Mouse (Mus musculus) hindbrain, embryonic 13.5 days (tissue): ENCODE results near the gene Itgb3bp. TPM values are rescaled to one million over a fixed set of nuclear protein-coding genes. Genes with fewer than 3 reads are reported as not detected.

Experiments used
- ATAC-seq: fragments of 200-750 bp; cut with Nextera tagmentation; 2 replicates; pipeline ENCODE4 v1.8.0; 2017; ENCODE audit warnings: moderate TSS enrichment; ENCODE audit not compliant: low FRiP score
- H3K27ac ChIP-seq: fragments of 300-500 bp; sonication (generic); 2 replicates; pipeline ENCODE4 v1.5.1; 2015; ENCODE audit warnings: inconsistent platforms, mild to moderate bottlenecking, moderate library complexity
- H3K27me3 ChIP-seq: fragments of 300-500 bp; sonication (generic); 2 replicates; pipeline ENCODE4 v1.6.1; 2015; ENCODE audit warnings: mild to moderate bottlenecking, inconsistent platforms
- H3K36me3 ChIP-seq: fragments of 300-500 bp; sonication (generic); 2 replicates; pipeline ENCODE4 v1.6.1; 2015; ENCODE audit warnings: mild to moderate bottlenecking, inconsistent platforms
- H3K4me1 ChIP-seq: fragments of 300-500 bp; sonication (generic); replicated peaks from 2 replicates; pipeline ENCODE4 v1.6.1; 2015; ENCODE audit warnings: inconsistent platforms
- H3K4me2 ChIP-seq: fragments of 300-500 bp; sonication (generic); 2 replicates; pipeline ENCODE4 v1.6.1; 2015; ENCODE audit warnings: inconsistent platforms, mild to moderate bottlenecking, moderate library complexity
- H3K4me3 ChIP-seq: fragments of 300-500 bp; sonication (generic); 2 replicates; pipeline ENCODE4 v1.5.1; 2015; ENCODE audit warnings: mild to moderate bottlenecking, inconsistent platforms
- H3K9ac ChIP-seq: fragments of 300-500 bp; sonication (generic); 2 replicates; pipeline ENCODE4 v1.6.1; 2015; ENCODE audit warnings: mild to moderate bottlenecking, inconsistent platforms
- H3K9me3 ChIP-seq: fragments of 300-500 bp; sonication (generic); 2 replicates; pipeline ENCODE4 v1.6.1; 2016; ENCODE audit warnings: inconsistent platforms
- WGBS: fragments of 180-500 bp; shearing (Covaris S2); methylation state at CpG from one replicate; pipeline ENCODE4 v1.1.7; 2015; 5-methylcytosine and 5-hydroxymethylcytosine counted together
- polyA plus RNA-seq: library from polyadenylated mRNA; unstranded; fragments of >200 nt; fragmentation: Nextera tagmentation; extraction: Ambion mirVana; gene quantifications from 2 replicates; pipeline ENCODE4 v1.2.1, GENCODE M21; 2015

The Itgb3bp gene
- polyA plus RNA-seq, 1 experiment from 2014 or later: 18.5 TPM

DNA sequence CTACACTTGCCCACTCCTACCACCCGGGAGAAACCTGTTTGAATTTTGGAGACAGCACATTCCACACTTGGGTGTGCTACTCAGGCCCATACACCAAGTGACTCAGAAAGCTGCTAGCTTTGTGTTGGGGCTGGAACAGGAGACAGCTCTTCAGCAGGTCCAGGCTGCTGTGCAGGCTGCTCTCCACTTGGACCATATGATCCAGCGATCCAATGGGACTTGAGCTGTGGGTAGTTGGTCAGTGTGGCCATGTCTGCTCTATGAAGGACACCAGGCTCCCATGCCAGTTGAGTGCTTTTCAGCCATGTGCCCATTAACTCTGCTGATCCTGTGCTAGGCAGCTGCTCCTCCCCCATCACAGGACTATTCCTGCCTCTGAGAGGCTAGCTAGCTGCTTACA lies 24.3 kb upstream of the Itgb3bp start:
- H3K9me3 ChIP-seq: no peaks in the 10 kb centered on the region
- no peaks in the 10 kb centered on the region for H3K27me3 ChIP-seq
- WGBS: 90% methylated on average over 2 of the region's 2 CpGs
- H3K4me2 ChIP-seq: no peak overlapping the region
- no peak overlapping the region for H3K27ac ChIP-seq
- no peaks in the 10 kb centered on the region for H3K4me1 ChIP-seq
- H3K36me3 ChIP-seq: no peaks in the 10 kb centered on the region
- H3K9ac ChIP-seq: no peak overlapping the region
- no peak for ATAC-seq
- no peak overlapping the region for H3K4me3 ChIP-seq

DNA sequence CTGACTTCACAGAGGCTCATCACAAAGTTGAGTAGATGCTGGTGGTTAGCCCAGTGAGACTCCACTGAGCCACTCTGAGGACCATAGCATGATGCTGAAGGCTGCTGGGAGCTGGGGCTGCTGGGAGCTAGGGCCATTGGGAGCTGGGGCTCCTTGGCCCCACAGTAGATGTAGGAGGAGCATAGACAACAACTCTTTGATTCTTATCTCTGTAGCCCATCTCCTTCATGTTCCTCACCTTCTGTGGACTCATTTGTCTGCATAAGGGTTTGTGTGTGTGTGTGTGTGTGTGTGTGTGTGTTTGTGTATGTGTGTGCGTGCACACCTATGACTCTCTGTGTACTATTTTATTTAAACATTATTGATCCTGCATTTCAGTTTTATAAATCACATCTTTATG lies 18.3 kb upstream of the Itgb3bp start:
- Histone ChIP-seq H3K4me2 (no peak overlapping the region), H3K36me3 (no peaks in the 10 kb centered on the region), H3K4me1 (no peaks in the 10 kb centered on the region), H3K9ac (no peak overlapping the region), H3K27ac (no peak overlapping the region), H3K4me3 (no peak overlapping the region), H3K27me3 (no peaks in the 10 kb centered on the region), H3K9me3 (no peaks in the 10 kb centered on the region)
- 100% methylated on average over 1 of the region's 1 CpGs for WGBS
- ATAC-seq: no peak

DNA sequence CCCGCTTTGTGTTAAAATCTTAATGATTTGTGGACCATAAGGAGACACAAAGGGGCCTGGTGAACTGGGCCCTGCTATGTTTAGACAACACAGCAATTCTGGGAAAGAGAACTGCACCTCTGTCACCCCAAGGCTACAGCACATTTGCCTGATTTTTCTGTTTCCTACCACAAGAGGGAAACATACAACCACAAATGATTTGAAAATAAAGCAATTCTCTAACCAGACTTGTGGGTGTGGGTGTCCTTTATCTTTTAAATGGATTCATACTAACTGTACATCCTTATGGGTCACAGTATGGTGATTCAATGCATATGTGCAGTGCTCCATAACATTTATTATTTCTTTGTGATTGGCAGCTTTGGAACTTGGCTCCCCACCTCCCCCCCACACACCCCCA lies 17.6 kb upstream of the Itgb3bp start:
- no peak overlapping the region for H3K9ac ChIP-seq
- H3K4me2 ChIP-seq: no peak overlapping the region
- no peaks in the 10 kb centered on the region for H3K36me3 ChIP-seq
- no peaks in the 10 kb centered on the region for H3K27me3 ChIP-seq
- WGBS: 91% methylated on average over 1 of the region's 1 CpGs
- no peaks in the 10 kb centered on the region for H3K4me1 ChIP-seq
- H3K27ac ChIP-seq: no peak overlapping the region
- ATAC-seq: 0 out of 2 replicates have a peak, but pooled peaks have one; percentile 59
- no peaks in the 10 kb centered on the region for H3K9me3 ChIP-seq
- H3K4me3 ChIP-seq: no peak overlapping the region

DNA sequence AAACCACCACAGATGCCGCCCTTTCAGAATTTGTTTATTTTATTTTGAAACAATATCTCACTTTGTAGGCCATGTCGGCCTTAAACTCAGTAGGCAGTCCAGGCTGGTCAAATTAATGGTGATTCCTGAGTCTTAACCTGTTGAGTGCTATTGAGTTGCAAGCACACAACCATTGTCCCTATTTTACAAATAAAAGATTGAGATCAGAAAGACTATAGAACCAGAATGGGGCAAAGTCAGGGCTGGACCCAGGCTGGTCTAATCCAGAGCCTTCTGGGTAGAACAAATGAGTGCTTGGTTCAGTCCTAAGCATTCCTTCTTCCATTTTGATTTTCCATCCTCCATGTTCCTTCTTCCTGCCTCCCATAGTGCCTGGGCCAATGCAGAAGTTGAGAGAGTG lies 16.9 kb upstream of the Itgb3bp start:
- H3K4me2 ChIP-seq: no peak overlapping the region
- H3K4me1 ChIP-seq: no peaks in the 10 kb centered on the region
- H3K4me3 ChIP-seq: no peak overlapping the region
- no peak overlapping the region for H3K9ac ChIP-seq
- H3K36me3 ChIP-seq: no peaks in the 10 kb centered on the region
- H3K9me3 ChIP-seq: no peaks in the 10 kb centered on the region
- H3K27ac ChIP-seq: no peak overlapping the region
- no peaks in the 10 kb centered on the region for H3K27me3 ChIP-seq
- WGBS: 86% methylated on average over 2 of the region's 2 CpGs
- no peak for ATAC-seq

DNA sequence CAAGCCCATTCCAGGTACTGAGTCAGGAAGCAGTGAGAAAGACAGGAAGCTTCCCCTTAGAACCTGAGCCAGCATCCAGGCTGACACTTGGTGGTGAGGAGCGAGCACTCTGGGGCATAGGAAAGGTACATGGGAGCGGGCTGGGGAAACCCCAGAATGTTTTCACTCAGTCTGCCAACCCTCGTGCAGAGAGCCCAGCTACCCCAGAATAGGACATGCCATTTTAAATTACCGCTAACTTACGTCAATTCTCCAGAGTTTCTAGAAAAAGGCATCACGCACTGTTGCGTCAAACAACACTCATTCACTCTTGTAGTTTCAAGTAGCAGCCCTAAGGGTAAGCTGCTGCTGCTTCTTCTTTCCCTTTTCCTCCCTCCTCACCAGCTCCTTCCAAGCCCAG lies 15.4 kb upstream of the Itgb3bp start:
- no peaks in the 10 kb centered on the region for H3K27me3 ChIP-seq
- no peaks in the 10 kb centered on the region for H3K9me3 ChIP-seq
- no peak overlapping the region for H3K9ac ChIP-seq
- no peak for ATAC-seq
- H3K4me3 ChIP-seq: no peak overlapping the region
- H3K36me3 ChIP-seq: no peaks in the 10 kb centered on the region
- H3K27ac ChIP-seq: no peak overlapping the region
- no peak overlapping the region for H3K4me2 ChIP-seq
- 87% methylated on average over 7 of the region's 7 CpGs for WGBS
- no peaks in the 10 kb centered on the region for H3K4me1 ChIP-seq

DNA sequence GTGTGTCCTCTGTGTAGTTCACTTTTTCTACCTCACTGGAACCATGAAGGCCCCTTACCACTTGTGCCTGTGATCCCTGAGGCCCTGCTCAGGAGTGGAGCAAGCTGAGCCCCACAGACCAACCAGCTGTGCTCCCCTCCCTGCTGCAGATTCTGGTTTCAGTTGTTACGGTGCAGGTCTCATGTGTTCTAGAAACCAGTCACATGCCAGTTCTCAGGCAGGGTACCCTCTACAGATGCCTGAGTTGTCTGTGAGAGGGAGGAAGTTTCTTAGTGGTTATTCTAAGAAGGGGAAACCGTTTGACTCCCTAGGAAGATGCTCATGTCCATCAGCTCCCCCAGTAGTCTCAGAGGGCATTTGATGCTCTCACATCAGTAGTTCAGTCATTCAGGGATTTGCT lies 15.0 kb upstream of the Itgb3bp start:
- no peak for ATAC-seq
- Histone ChIP-seq H3K4me2 (no peak overlapping the region), H3K4me3 (no peak overlapping the region), H3K9me3 (no peaks in the 10 kb centered on the region), H3K36me3 (no peaks in the 10 kb centered on the region), H3K27ac (no peak overlapping the region), H3K4me1 (peaks cover 3% of the 10 kb centered on the region), H3K27me3 (no peaks in the 10 kb centered on the region), H3K9ac (no peak overlapping the region)
- 83% methylated on average over 2 of the region's 2 CpGs for WGBS

DNA sequence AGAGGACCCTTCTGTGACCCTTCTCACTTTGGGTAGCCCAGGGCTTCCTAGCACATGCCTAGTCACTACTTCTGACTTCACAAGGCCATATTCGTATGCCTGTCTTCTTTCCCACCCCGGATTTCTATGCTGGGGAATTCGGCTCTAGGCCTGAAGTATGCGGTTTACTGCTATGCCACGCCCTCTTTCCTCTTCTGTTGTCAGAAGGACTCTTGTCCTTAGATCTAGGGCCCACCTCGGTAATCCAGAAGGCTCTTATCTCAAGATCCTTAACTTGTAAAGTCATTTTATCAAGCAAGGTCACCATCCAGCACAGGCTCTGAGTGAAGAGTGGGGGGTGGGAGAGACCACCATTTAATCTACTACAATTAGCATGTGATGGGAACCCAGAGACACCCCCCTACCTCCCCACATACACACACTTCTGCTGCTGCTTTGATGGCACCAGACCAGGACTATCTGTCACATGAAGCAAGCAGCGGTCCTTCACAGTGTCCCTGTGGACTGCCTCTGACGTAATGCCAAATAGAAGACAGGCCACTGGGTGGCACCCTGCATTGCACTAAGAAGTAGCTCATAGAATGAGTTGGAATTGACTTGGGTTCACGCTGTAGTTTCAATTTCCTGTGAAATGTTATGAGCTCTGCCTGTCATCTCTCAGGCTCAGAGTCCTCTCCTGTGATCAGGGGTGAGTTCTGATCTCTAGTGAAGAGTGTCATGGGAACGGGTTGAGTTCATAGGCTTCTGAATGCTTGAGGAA lies 12.2 kb upstream of the Itgb3bp start:
- Histone ChIP-seq H3K36me3 (no peaks in the 10 kb centered on the region), H3K4me2 (no peak overlapping the region), H3K27me3 (no peaks in the 10 kb centered on the region), H3K4me1 (peaks cover 6% of the 10 kb centered on the region), H3K27ac (no peak overlapping the region), H3K4me3 (no peak overlapping the region), H3K9me3 (no peaks in the 10 kb centered on the region), H3K9ac (no peak overlapping the region)
- no peak for ATAC-seq
- WGBS: 82% methylated on average over 10 of the region's 10 CpGs

DNA sequence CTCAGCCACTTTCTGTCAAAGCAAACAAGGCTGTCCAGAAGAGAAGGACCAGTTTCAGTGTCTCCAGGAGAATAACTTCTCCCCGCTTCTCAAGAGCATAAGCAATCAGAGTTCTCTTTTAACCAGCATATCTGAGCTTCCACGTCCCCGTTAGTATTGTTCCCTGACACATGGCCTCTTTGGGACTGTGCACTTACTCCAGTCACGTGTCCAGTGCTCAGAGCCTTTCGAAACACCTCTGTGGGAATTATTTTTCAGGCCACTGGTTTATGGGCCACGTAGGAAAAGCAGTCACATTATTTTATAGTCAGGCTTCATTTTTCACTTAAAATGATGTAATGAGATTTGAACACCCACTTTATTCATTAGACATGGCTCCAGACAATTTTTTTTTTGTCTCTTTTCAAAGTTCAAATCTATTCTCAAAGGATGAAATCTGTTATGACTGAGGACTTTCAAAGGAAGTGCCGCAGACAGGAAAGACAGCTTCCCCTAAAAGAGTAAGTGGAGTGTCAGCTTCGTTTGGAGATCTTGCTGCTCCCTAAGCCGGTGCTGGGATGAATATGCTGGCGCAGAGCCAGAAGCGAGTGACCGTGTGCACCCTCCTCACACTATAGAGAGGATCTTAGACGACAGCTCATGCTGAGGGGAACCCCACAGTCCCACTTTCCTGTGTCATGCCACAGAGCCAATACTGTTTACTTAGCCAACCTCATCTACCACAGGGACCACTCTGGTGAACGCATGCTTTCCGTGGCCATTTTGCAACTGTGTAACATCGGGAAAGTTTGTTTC lies 10.3 kb upstream of the Itgb3bp start:
- H3K36me3 ChIP-seq: no peaks in the 10 kb centered on the region
- WGBS: 61% methylated on average over 16 of the region's 16 CpGs
- no peak overlapping the region for H3K9ac ChIP-seq
- no peaks in the 10 kb centered on the region for H3K9me3 ChIP-seq
- no peak overlapping the region for H3K27ac ChIP-seq
- ATAC-seq: no peak
- no peak overlapping the region for H3K4me2 ChIP-seq
- H3K4me3 ChIP-seq: no peak overlapping the region
- H3K4me1 ChIP-seq: peaks cover 6% of the 10 kb centered on the region
- no peaks in the 10 kb centered on the region for H3K27me3 ChIP-seq

DNA sequence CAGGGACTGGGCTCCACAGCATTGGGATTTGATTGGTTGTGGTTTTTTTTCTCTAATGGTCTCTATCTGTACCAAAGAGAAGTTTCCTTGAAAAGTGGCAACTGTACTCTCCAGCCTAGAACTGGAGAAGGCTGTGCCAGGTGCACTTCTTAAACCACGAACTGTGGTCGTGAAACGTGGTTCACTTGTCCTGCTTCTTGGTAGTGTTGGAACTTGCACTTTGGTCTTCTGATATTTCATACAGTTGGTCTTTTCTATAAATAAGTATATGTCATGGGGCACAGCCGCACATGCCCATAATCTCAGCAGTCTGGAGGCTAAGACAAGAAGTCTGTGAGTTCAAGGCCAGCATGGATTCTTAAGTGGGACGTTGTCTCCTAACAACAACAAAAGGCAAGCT lies 6.7 kb upstream of the Itgb3bp start:
- Histone ChIP-seq H3K9me3 (no peaks in the 10 kb centered on the region), H3K4me1 (peaks cover 12% of the 10 kb centered on the region), H3K27ac (no peak overlapping the region), H3K4me2 (no peak overlapping the region), H3K36me3 (no peaks in the 10 kb centered on the region), H3K4me3 (no peak overlapping the region), H3K27me3 (no peaks in the 10 kb centered on the region), H3K9ac (no peak overlapping the region)
- 91% methylated on average over 5 of the region's 5 CpGs for WGBS
- ATAC-seq: no peak

DNA sequence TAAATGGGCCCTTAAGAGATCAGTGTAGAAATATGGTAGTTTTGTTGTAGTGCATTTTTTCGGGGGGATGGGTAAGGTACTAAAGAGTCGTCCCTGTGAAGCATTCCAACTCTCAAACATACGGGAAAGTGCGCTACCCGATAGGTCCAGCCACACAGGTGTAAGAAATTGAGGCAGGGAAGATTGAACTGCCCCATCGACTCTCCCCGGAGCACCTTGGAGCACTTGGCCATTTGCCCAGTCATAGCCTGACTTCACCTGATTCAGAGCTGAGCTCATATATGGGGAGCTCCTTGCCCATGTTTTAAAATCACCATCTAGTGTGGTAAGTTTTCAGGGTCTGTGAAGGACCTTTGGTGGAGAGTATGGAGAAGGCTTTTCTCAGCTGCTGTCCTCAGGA lies 5.2 kb upstream of the Itgb3bp start:
- Histone ChIP-seq H3K9ac (no peak overlapping the region), H3K9me3 (no peaks in the 10 kb centered on the region), H3K4me2 (no peak overlapping the region), H3K36me3 (no peaks in the 10 kb centered on the region), H3K27me3 (no peaks in the 10 kb centered on the region), H3K4me3 (no peak overlapping the region), H3K4me1 (peaks cover 25% of the 10 kb centered on the region), H3K27ac (no peak overlapping the region)
- no peak for ATAC-seq
- 93% methylated on average over 7 of the region's 7 CpGs for WGBS

DNA sequence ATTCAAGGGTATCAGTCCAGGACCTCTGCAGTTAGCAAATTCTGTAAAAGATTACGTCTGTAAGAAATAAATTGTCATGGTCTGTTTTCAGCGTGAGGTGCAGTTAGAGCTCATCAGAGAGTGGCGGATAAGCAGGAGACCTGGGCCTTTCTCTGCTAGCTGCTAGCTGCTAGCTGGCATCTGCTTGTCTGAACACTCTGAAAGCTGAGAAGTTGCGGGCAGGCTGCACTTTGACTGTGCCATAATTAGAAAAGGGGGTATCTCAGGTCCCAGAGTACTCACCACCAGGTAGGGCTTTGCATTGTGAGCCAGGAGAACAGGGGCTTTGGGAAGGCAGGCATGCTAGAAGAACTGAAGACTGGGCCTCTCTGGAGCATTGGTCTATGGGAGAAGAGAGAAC lies 2.2 kb upstream of the Itgb3bp start:
- H3K27me3 ChIP-seq: no peaks in the 10 kb centered on the region
- WGBS: 89% methylated on average over 4 of the region's 4 CpGs

DNA sequence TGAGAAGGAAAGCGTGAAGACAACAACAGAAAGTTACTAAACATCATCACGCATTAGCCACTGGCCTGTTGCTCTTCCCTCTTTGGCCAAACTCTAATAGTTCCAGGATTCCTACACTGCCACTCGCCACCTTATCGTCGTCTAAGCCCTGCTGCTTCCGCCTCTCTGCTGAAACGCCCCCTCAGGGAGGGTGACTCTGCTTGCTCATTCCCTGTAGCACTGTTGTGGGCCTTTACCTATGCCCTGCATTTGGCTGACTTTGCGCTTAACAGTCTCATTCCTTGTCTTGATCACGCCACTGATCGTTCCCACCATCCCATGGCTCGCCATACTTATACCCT lies 1.6 kb upstream of the Itgb3bp start:
- ATAC-seq: no peak

More for the DNA sequence above, 2.2 kb upstream of the Itgb3bp start:
- H3K4me1 ChIP-seq: peaks cover 23% of the 10 kb centered on the region
- no peak overlapping the region for H3K4me2 ChIP-seq
- H3K4me3 ChIP-seq: no peak overlapping the region
- ATAC-seq: no peak
- H3K9me3 ChIP-seq: no peaks in the 10 kb centered on the region
- H3K27ac ChIP-seq: no peak overlapping the region
- no peaks in the 10 kb centered on the region for H3K36me3 ChIP-seq
- no peak overlapping the region for H3K9ac ChIP-seq

More for the DNA sequence above, 1.6 kb upstream of the Itgb3bp start:
- Histone ChIP-seq H3K27ac (no peak overlapping the region), H3K27me3 (no peaks in the 10 kb centered on the region), H3K4me2 (peak overlapping the region; percentile 93; the same call in 1 of the 2 replicates), H3K4me3 (no peak overlapping the region), H3K36me3 (no peaks in the 10 kb centered on the region), H3K9me3 (no peaks in the 10 kb centered on the region), H3K9ac (no peak overlapping the region), H3K4me1 (peaks cover 23% of the 10 kb centered on the region)
- WGBS: 75% methylated on average over 11 of the region's 11 CpGs
